Mouse (Mus musculus) heart, postnatal 0 days (tissue): Measurements from ENCODE around the gene Gm20695. TPM values are rescaled to one million over a fixed set of nuclear protein-coding genes. Genes with fewer than 3 reads are reported as not detected.

ENCODE experiments used
- ATAC-seq: fragments of 200-750 bp; cut with Nextera tagmentation; 2 replicates; pipeline ENCODE4 v1.8.0; 2017; ENCODE audit warnings: low read depth, moderate number of reproducible peaks, moderate library complexity; ENCODE audit not compliant: insufficient read depth
- DNase-seq: peaks from one replicate; pipeline ENCODE4 v3.0.0-alpha.2; 2016; ENCODE audit warnings: low spot score
- H3K27ac ChIP-seq: fragments of 300-500 bp; sonication (generic); 2 replicates; pipeline ENCODE4 v1.5.1; 2014; ENCODE audit warnings: low read depth, mild to moderate bottlenecking
- H3K27me3 ChIP-seq: fragments of 300-500 bp; sonication (generic); 2 replicates; pipeline ENCODE4 v1.6.1; 2014; ENCODE audit warnings: low read length, mixed read lengths; ENCODE audit not compliant: control insufficient read depth, insufficient read depth
- H3K36me3 ChIP-seq: fragments of 300-500 bp; sonication (generic); replicated peaks from 2 replicates; pipeline ENCODE4 v1.6.1; 2014; ENCODE audit warnings: low read length, mixed read lengths; ENCODE audit not compliant: control insufficient read depth, insufficient read depth
- H3K4me1 ChIP-seq: fragments of 300-500 bp; sonication (generic); 2 replicates; pipeline ENCODE4 v1.6.1; 2014; ENCODE audit warnings: antibody characterized with exemption; ENCODE audit not compliant: control insufficient read depth, insufficient read depth
- H3K4me2 ChIP-seq: fragments of 300-500 bp; sonication (generic); 2 replicates; pipeline ENCODE4 v1.6.1; 2014; ENCODE audit warnings: low read depth, mild to moderate bottlenecking, low read length, moderate library complexity
- H3K4me3 ChIP-seq: fragments of 300-500 bp; sonication (generic); 2 replicates; pipeline ENCODE4 v1.5.1; 2014; ENCODE audit warnings: low read depth, low read length
- H3K9ac ChIP-seq: fragments of 300-500 bp; sonication (generic); replicated peaks from 2 replicates; pipeline ENCODE4 v1.6.1; 2014; ENCODE audit warnings: low read depth, low read length, mixed read lengths
- H3K9me3 ChIP-seq: fragments of 300-500 bp; sonication (generic); replicated peaks from 2 replicates; pipeline ENCODE4 v1.6.1; 2016; ENCODE audit warnings: low read length; ENCODE audit not compliant: control insufficient read depth
- CTCF ChIP-seq: IDR thresholded peaks from 2 replicates; pipeline ENCODE4 v1.5.1; 2016; ENCODE audit warnings: antibody characterized with exemption, control low read depth, low read depth
- EP300 ChIP-seq: IDR thresholded peaks from 2 replicates; pipeline ENCODE4 v1.6.1; 2016; ENCODE audit warnings: antibody characterized with exemption, low read depth
- WGBS: fragments of 180-500 bp; shearing (Covaris S2); extraction: QIAGEN DNeasy Blood & Tissue Kit; methylation state at CpG from one replicate; pipeline ENCODE4 v1.1.7; 2014; 5-methylcytosine and 5-hydroxymethylcytosine counted together
- polyA plus RNA-seq: library from polyadenylated mRNA; unstranded; fragments of >200 nt; fragmentation: Nextera tagmentation; extraction: Ambion mirVana; gene quantifications from 2 replicates; pipeline ENCODE4 v1.2.1, GENCODE M21; 2015
- total RNA-seq: library from RNA; depleted of rRNA; stranded (reverse); fragments of >200 nt; gene quantifications from 2 replicates; pipeline ENCODE4 v1.2.3, GENCODE M21; 2014; ENCODE audit warnings: low replicate concordance

The Gm20695 gene
- total and polyA plus RNA-seq, 2 experiments from 2014 or later, result 1.2 TPM; not detected in 1

- Histone ChIP-seq H3K9me3 (no peaks in the 10 kb centered on the region), H3K27ac (peak overlapping the region; percentile 87), H3K4me1 (peaks cover 13% of the 10 kb centered on the region; the same call in 1 of the 2 replicates), H3K36me3 (peaks cover 58% of the 10 kb centered on the region), H3K27me3 (no peaks in the 10 kb centered on the region), H3K9ac (no peak overlapping the region), H3K4me2 (no peak overlapping the region), H3K4me3 (no peak overlapping the region)
- no peak for TF ChIP-seq EP300
- no peak for TF ChIP-seq CTCF
- 67% methylated on average over 6 of the region's 6 CpGs for WGBS
- ATAC-seq (no peak), DNase-seq (no peak)
Observed at GRCm38 (mm10) chr16:3896046-3896445, 11.6 kb downstream of the Gm20695 start.

GRCm38 (mm10) chr16:3896553-3896952 is 12.1 kb downstream of the Gm20695 start:
- 96% methylated on average over 1 of the region's 1 CpGs for WGBS
- ATAC-seq (no peak), DNase-seq (no peak)
- TF ChIP-seq CTCF, result no peak
- TF ChIP-seq EP300, result no peak
- no peaks in the 10 kb centered on the region for H3K9me3 ChIP-seq
- no peak overlapping the region for H3K4me3 ChIP-seq
- peaks cover 63% of the 10 kb centered on the region for H3K36me3 ChIP-seq
- H3K27ac ChIP-seq, result no peak overlapping the region
- no peaks in the 10 kb centered on the region for H3K27me3 ChIP-seq
- H3K4me1 ChIP-seq, result peaks cover 13% of the 10 kb centered on the region; the same call in 1 of the 2 replicates
- no peak overlapping the region for H3K9ac ChIP-seq
- H3K4me2 ChIP-seq, result no peak overlapping the region

GRCm38 (mm10) chr16:3907471-3907870 is 23.0 kb downstream of the Gm20695 start:
- H3K9me3 ChIP-seq, result no peaks in the 10 kb centered on the region
- TF ChIP-seq CTCF, result no peak
- TF ChIP-seq EP300, result no peak
- DNase-seq (no peak), ATAC-seq (no peak)
- H3K4me3 ChIP-seq, result no peak overlapping the region
- no peak overlapping the region for H3K4me2 ChIP-seq
- peaks cover 47% of the 10 kb centered on the region for H3K36me3 ChIP-seq
- 81% methylated on average over 2 of the region's 2 CpGs for whole genome bisulfite sequencing
- no peak overlapping the region for H3K9ac ChIP-seq
- no peaks in the 10 kb centered on the region for H3K27me3 ChIP-seq
- no peak overlapping the region for H3K27ac ChIP-seq
- H3K4me1 ChIP-seq, result peaks cover 7% of the 10 kb centered on the region; the same call in 1 of the 2 replicates

GRCm38 (mm10) chr16:3908537-3909111 is 24.2 kb downstream of the Gm20695 start, which contains the start of the genes 1700037C18Rik and Cluap1:
Gene 1700037C18Rik, minus strand, starts transcription at chr16:3908689.
Gene Cluap1, plus strand, starts transcription at chr16:3908801.
- Histone ChIP-seq H3K4me1 (peaks cover 7% of the 10 kb centered on the region; the same call in 1 of the 2 replicates), H3K27ac (peak within 1 kb of the TSS; percentile 68), H3K9ac (peak within 1 kb of the TSS; percentile 71), H3K4me3 (peak within 1 kb of the TSS; percentile 65), H3K27me3 (no peaks in the 10 kb centered on the region), H3K4me2 (peak within 1 kb of the TSS; percentile 90), H3K9me3 (no peaks in the 10 kb centered on the region), H3K36me3 (peaks cover 47% of the 10 kb centered on the region)
- TF ChIP-seq EP300 (no peak), CTCF (peak; percentile 67)
- DNase-seq, result peak; percentile 95
- peak; percentile 98 for ATAC-seq
- WGBS, result under 1% methylated on average over 33 of the region's 33 CpGs

DNA sequence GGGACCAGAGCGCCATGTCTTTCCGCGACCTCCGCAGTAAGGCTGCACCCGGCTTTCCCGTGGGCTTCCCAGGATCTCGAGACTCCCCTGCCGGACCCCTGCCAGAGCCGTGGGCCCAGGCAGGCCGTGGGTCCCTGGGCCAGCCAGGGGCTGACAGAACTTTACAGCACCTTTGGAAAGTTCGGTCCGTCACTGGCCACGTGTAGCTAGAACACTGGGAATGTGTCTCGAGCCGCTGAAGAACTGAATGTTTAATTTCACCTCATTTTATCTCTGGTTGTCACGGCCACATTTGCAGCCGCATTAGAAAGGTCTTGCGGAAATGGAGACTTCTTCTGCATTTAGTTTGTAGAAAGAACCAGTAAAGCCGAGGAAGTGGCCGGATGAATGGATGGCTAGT is 24.7 kb downstream of the Gm20695 start:
- peak overlapping the region; percentile 68 for H3K27ac ChIP-seq
- H3K4me3 ChIP-seq, result peak overlapping the region; percentile 65
- H3K4me2 ChIP-seq, result peak overlapping the region; percentile 90
- peak overlapping the region; percentile 71 for H3K9ac ChIP-seq
- ATAC-seq, result peak; percentile 6; the same call in 1 of the 2 replicates
- no peaks in the 10 kb centered on the region for H3K9me3 ChIP-seq
- DNase-seq, result no peak
- TF ChIP-seq EP300 (no peak), CTCF (no peak)
- WGBS, result 5% methylated on average over 20 of the region's 20 CpGs
- peaks cover 7% of the 10 kb centered on the region; the same call in 1 of the 2 replicates for H3K4me1 ChIP-seq
- peaks cover 47% of the 10 kb centered on the region for H3K36me3 ChIP-seq
- H3K27me3 ChIP-seq, result no peaks in the 10 kb centered on the region

DNA sequence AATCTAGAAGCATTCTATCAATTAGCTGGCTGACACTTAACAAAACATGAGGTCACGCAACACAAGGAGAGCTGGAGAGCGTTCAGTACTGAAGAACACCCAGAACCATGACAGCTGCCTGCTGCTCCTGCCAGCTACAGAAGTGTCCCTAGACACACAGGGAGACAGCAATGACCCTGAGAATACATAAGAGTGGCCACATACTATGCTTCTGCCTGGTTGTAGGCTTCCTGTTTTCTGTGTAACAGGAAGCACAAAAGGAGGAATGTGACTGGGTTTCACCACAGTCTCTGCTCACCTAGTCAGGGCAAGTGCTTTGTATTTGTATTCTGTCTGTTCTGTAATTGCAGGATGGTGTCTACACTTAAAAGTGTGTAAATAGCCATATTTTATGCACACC is 36.3 kb downstream of the Gm20695 start:
- Histone ChIP-seq H3K9me3 (no peaks in the 10 kb centered on the region), H3K36me3 (peaks cover 66% of the 10 kb centered on the region), H3K4me1 (no peaks in the 10 kb centered on the region), H3K9ac (no peak overlapping the region), H3K27ac (no peak overlapping the region), H3K4me2 (no peak overlapping the region), H3K4me3 (no peak overlapping the region), H3K27me3 (no peaks in the 10 kb centered on the region)
- WGBS, result 83% methylated on average over 2 of the region's 2 CpGs
- ATAC-seq, result no peak
- DNase-seq, result no peak
- TF ChIP-seq CTCF (no peak), EP300 (no peak)
